Mouse (Mus musculus): Measurements from ENCODE around the gene Ireb2. TPM values are rescaled to one million over a fixed set of nuclear protein-coding genes. Genes with fewer than 3 reads are reported as not detected.

Ireb2 gene
- polyA plus RNA-seq, 1 experiment from 2014 or later = 8.9 TPM

DNA sequence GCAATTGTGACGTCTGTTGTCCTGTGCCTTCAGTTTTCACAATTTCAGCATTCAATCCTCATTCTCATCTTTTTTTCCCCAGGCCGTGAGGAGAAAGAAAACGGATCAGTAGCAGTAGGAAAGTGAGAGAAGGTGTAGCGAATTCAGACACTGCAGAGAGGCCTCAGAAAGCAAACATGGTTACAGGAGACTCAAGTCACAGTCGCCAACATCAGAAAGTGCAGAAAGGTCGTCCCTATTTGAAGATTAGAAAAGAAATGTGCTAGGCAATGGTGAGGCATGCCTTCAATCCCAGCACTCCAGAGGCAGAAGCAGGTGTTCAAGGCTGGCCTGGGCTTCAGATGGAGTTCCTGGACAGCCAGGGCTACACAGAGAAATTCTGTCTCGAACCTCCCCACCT lies 52.0 kb downstream of the Ireb2 start:
- H3K4me3 ChIP-seq (replicated peaks) = no peak overlapping the region
- no peak overlapping the region for H3K4me2 ChIP-seq
- no peak for ATAC-seq (ENCODE audit: low read depth)
- no peaks in the 10 kb centered on the region for H3K9me3 ChIP-seq (replicated peaks)
- H3K27me3 ChIP-seq = no peaks in the 10 kb centered on the region
- 55% methylated on average over 7 of the region's 7 CpGs for WGBS (ENCODE audit: insufficient replicate concordance)
- DNase-seq = no peak
- H3K9ac ChIP-seq = no peak overlapping the region
- H3K27ac ChIP-seq = no peak overlapping the region
- H3K36me3 ChIP-seq = peaks cover 7% of the 10 kb centered on the region
- peaks cover 12% of the 10 kb centered on the region for H3K4me1 ChIP-seq (replicated peaks)

DNA sequence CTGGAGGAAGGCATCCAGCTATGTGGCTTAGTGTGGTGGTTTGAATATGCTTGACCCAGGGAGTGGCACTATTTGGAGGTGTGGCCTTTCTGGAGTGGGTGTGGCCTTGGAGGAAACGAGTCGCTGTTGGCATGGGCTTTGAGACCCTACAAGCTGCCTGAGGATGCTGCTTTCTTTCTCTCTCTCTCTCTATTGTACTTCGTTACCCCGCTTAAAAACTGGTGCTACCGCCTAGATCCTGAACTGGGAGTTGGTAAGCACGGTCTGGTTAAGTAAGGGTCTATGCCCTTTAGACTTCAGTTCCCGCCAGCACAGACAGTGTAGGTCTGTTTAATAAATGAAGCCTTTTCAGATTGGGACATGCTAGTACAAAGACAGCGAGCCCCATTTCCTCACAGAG lies 52.8 kb downstream of the Ireb2 start:
- Histone ChIP-seq H3K27me3 (no peaks in the 10 kb centered on the region), H3K9ac (no peak overlapping the region), H3K27ac (no peak overlapping the region), H3K4me3 (replicated peaks) (no peak overlapping the region), H3K4me2 (peak overlapping the region; percentile 72; the same call in 1 of the 2 replicates), H3K36me3 (peaks cover 7% of the 10 kb centered on the region), H3K9me3 (replicated peaks) (no peaks in the 10 kb centered on the region), H3K4me1 (replicated peaks) (peaks cover 12% of the 10 kb centered on the region)
- 69% methylated on average over 8 of the region's 8 CpGs for WGBS (ENCODE audit: insufficient replicate concordance)
- ATAC-seq (ENCODE audit: low read depth) = peak; percentile 9
- no peak for DNase-seq

DNA sequence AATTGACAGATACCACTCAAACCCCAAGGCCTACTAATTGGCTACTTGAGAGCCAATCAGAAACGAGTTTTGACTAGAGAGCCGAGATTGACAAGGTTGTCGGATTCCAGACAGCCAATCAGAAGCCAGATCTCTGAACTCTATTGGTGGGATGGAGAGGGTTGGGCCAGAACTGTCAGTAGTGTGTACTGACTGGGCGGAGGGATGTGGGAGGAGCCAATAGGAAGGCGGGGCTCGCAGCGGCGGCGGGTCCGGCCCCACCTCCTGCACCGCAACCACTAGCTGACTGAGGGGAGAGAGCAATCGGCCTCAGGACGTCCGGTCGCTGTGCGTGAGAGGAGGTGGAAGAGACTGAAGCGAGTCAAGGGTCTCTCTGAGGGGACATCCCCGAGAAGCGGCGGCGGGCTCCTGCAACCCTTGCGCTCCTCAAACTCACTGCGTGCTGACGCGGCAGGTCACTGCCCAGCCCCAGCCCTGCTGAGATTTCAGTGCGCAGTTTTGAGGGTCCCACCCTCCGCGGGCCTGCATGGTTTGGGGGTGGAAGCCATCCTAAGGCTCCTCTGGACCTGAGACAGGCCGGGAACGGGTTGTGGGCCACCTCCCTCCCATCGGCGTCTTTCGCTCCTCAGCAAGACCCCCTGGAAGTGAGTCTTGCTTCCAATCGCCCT lies 53.6 kb downstream of the Ireb2 start, which contains the start of gene Hykk:
TSS of gene Hykk (plus strand) at position 274 of the 668 bp plus-strand sequence.
- peak; percentile 89 for ATAC-seq (ENCODE audit: low read depth)

DNA sequence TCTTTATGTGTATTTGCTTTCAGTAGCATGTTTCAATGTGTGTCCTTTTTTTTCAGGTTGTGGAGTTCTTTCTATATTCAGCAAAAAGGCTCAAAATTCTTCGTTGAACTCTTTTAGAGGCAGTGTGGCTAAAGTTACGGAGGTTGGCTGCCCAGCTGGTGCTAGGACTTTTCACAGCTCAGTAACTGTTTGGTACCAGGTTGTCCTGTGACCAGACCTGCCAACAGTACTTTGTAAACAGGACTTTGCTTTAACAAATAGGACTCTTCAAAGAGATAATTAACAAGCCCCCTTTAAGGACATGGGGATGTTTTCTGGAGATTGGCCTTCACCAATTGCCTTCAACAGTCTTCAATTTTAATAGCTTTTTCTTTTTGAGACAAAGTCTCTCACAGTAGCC lies 54.6 kb downstream of the Ireb2 start:
- H3K4me2 ChIP-seq = peak overlapping the region; percentile 72; the same call in 1 of the 2 replicates
- H3K4me3 ChIP-seq (replicated peaks) = no peak overlapping the region
- no peak for ATAC-seq (ENCODE audit: low read depth)
- no peaks in the 10 kb centered on the region for H3K9me3 ChIP-seq (replicated peaks)
- H3K27me3 ChIP-seq = no peaks in the 10 kb centered on the region
- whole genome bisulfite sequencing (ENCODE audit: insufficient replicate concordance) = 55% methylated on average over 2 of the region's 2 CpGs
- H3K9ac ChIP-seq = no peak overlapping the region
- DNase-seq = no peak
- no peak overlapping the region for H3K27ac ChIP-seq
- peaks cover 12% of the 10 kb centered on the region for H3K4me1 ChIP-seq (replicated peaks)
- H3K36me3 ChIP-seq = peaks cover 8% of the 10 kb centered on the region; the same call in 1 of the 2 replicates

More for the DNA sequence above, 53.6 kb downstream of the Ireb2 start, which contains the start of gene Hykk:
- Histone ChIP-seq H3K36me3 (peaks cover 1% of the 10 kb centered on the region; the same call in 1 of the 2 replicates), H3K4me3 (replicated peaks) (peak within 1 kb of the TSS; percentile 57), H3K27ac (no peak within 1 kb of the TSS), H3K9ac (peak within 1 kb of the TSS; percentile 57; the same call in 1 of the 2 replicates), H3K4me1 (replicated peaks) (peaks cover 12% of the 10 kb centered on the region), H3K9me3 (replicated peaks) (no peaks in the 10 kb centered on the region), H3K27me3 (no peaks in the 10 kb centered on the region), H3K4me2 (peak within 1 kb of the TSS; percentile 72)
- DNase-seq = peak; percentile 58
- WGBS (ENCODE audit: insufficient replicate concordance) = 2% methylated on average over 34 of the region's 34 CpGs

DNA sequence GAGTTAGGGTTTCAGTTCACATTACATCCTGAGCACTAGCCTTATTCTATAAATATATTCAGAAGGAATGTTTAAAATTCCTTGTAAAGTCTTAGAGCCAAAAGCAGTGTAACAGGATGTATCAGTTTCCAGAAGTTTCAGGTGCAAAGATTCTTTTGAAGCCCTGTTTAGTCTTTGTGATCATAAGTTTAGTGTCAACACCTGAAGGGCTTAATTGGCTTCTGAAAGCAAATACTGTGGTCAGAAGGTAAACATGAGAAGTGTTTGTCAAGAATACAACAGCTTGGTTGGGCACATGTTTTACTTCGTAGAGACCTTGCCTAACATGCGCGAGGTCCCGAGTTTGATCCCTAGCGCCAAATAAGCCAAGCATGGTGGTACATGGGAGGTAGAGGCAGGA lies 55.2 kb downstream of the Ireb2 start:
- Histone ChIP-seq H3K27me3 (no peaks in the 10 kb centered on the region), H3K4me3 (replicated peaks) (no peak overlapping the region), H3K9ac (no peak overlapping the region), H3K36me3 (peaks cover 8% of the 10 kb centered on the region; the same call in 1 of the 2 replicates), H3K4me1 (replicated peaks) (peaks cover 12% of the 10 kb centered on the region), H3K4me2 (no peak overlapping the region), H3K27ac (no peak overlapping the region), H3K9me3 (replicated peaks) (no peaks in the 10 kb centered on the region)
- WGBS (ENCODE audit: insufficient replicate concordance) = 87% methylated on average over 5 of the region's 5 CpGs
- no peak for ATAC-seq (ENCODE audit: low read depth)
- DNase-seq = no peak

DNA sequence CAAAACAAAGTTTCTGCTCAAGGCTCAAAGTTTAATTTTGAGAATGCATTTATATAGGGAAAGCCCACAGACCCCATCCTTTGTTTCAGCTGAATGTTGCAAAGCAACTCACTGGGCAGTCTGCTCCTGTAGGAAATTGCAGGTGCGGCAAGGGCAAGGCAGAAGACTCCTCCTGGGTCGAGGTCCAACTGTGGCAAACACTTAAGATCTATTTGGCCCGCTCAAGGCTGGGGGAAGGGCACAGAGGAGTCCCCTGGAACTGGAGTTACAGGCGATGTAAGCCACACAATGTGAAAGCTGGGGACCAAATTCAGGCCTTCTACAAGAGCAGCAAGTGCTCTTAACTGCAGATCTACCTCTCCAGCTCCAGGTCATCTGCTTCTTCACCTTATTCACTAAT lies 56.4 kb downstream of the Ireb2 start:
- Histone ChIP-seq H3K4me2 (no peak overlapping the region), H3K27ac (no peak overlapping the region), H3K4me1 (replicated peaks) (peaks cover 12% of the 10 kb centered on the region), H3K9ac (no peak overlapping the region), H3K9me3 (replicated peaks) (no peaks in the 10 kb centered on the region), H3K4me3 (replicated peaks) (no peak overlapping the region), H3K27me3 (no peaks in the 10 kb centered on the region), H3K36me3 (peaks cover 8% of the 10 kb centered on the region; the same call in 1 of the 2 replicates)
- no peak for ATAC-seq (ENCODE audit: low read depth)
- WGBS (ENCODE audit: insufficient replicate concordance) = 50% methylated on average over 4 of the region's 4 CpGs
- DNase-seq = no peak

DNA sequence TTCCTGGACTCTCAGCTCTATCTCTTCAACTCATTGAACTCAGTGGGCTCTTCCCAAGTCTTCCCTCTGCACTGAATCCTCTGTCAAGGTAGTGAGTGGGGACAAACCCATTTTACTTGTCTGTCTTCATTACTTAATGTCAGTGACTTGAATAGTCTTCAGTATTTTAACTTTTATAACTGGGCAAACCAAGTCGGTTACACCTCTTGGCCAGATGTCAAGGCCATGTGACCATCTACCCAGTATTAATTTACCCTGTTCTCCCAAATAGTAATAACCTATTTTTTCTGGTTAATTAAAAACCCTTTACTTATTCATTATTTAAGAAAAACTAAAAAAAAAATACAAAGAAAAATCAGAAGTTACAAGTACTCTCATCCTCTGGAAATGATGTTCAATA lies 67.2 kb downstream of the Ireb2 start:
- Histone ChIP-seq H3K27ac (no peak overlapping the region), H3K4me3 (replicated peaks) (no peak overlapping the region), H3K36me3 (no peaks in the 10 kb centered on the region), H3K4me1 (replicated peaks) (no peaks in the 10 kb centered on the region), H3K9ac (no peak overlapping the region), H3K27me3 (no peaks in the 10 kb centered on the region), H3K4me2 (no peak overlapping the region), H3K9me3 (replicated peaks) (no peaks in the 10 kb centered on the region)
- 54% methylated on average over 1 of the region's 1 CpGs for WGBS (ENCODE audit: insufficient replicate concordance)
- DNase-seq = no peak
- no peak for ATAC-seq (ENCODE audit: low read depth)

DNA sequence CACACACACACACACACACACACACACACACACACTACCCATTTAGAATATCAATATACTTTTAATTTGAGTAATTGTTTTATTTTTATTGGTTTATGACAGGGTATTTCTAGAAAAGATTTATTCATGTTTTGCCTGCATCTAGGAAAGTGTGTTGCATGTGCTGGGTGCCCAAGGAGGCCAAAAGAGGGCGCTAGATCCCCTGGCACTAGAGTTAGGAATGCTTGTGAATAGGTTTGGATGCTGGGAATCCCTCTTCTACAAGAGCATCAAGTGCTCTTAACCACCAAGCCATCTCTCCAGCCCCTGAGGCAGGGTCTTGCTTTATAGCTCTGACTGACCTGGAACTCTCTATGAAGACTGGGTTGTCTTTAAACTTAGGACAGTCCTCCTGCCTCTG lies 68.2 kb downstream of the Ireb2 start:
- Histone ChIP-seq H3K4me2 (no peak overlapping the region), H3K9ac (no peak overlapping the region), H3K27ac (no peak overlapping the region), H3K4me1 (replicated peaks) (no peaks in the 10 kb centered on the region), H3K9me3 (replicated peaks) (no peaks in the 10 kb centered on the region), H3K4me3 (replicated peaks) (no peak overlapping the region), H3K27me3 (no peaks in the 10 kb centered on the region), H3K36me3 (no peaks in the 10 kb centered on the region)
- WGBS (ENCODE audit: insufficient replicate concordance) = 13% methylated on average over 1 of the region's 1 CpGs
- DNase-seq (no peak), ATAC-seq (ENCODE audit: low read depth) (no peak)

DNA sequence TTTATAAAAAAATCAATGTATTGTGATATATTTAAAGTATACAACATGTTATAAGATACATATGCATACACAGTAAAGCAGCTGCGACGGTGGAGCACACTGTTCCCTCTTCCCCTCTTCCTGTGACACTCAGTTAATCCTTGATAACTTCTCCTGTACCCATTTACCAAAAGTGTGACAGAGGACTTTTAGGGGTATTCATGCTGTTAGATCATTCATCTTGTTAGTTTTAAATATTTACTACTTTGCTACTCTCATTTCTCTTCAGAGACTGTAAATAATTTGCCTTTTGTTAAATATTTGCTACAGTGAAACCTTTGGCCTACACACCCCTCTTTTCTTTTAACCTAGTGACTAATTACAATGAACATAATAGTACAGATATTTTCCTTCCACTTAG lies 68.8 kb downstream of the Ireb2 start:
- Histone ChIP-seq H3K4me1 (replicated peaks) (no peaks in the 10 kb centered on the region), H3K27me3 (no peaks in the 10 kb centered on the region), H3K4me3 (replicated peaks) (no peak overlapping the region), H3K27ac (no peak overlapping the region), H3K36me3 (no peaks in the 10 kb centered on the region), H3K9ac (no peak overlapping the region), H3K4me2 (no peak overlapping the region), H3K9me3 (replicated peaks) (no peaks in the 10 kb centered on the region)
- no peak for ATAC-seq (ENCODE audit: low read depth)
- 58% methylated on average over 2 of the region's 2 CpGs for whole genome bisulfite sequencing (ENCODE audit: insufficient replicate concordance)
- DNase-seq = no peak

DNA sequence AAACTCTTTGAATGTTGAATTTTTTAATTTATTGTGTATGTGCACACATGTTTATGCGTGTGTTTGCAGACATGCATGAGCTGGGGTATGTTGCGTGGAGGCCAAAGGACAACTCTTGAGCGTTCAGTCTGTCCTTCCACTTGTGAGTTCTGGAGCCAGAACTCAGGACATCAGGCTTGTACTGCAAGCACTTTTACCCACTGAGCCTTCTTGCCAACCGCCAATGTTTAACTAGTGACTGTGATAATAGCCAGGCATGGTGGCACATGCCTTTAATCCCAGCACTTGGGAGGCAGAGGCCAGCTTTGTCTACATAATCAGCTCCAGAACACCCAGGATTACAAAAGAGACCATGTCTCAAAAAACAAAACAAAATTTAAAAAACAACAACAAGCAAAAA lies 78.5 kb downstream of the Ireb2 start:
- Histone ChIP-seq H3K36me3 (no peaks in the 10 kb centered on the region), H3K9me3 (replicated peaks) (no peaks in the 10 kb centered on the region), H3K27me3 (no peaks in the 10 kb centered on the region), H3K27ac (no peak overlapping the region), H3K4me3 (replicated peaks) (no peak overlapping the region), H3K9ac (no peak overlapping the region), H3K4me2 (no peak overlapping the region), H3K4me1 (replicated peaks) (no peaks in the 10 kb centered on the region)
- DNase-seq = no peak
- no peak for ATAC-seq (ENCODE audit: low read depth)
- whole genome bisulfite sequencing (ENCODE audit: insufficient replicate concordance) = 79% methylated on average over 4 of the region's 4 CpGs

DNA sequence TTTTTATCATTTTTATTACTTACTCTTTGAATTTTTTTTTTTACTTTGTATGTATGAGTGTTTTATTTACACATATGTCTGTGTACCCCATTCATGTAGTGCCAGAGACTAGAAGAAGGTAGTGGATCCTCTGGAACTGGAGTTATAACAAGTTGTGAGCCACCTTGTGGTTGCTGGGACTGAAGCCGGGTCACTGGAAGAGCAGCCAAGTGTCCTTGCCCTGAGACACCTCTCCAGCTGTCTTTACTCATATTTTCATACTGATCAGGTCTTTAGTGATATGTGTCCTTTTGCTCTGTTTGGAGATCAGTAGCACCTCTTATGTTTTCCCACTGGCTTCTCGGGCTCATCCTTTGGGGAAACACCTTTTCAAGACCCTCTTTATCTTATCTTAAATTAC lies 80.9 kb downstream of the Ireb2 start:
- Histone ChIP-seq H3K36me3 (no peaks in the 10 kb centered on the region), H3K9me3 (replicated peaks) (no peaks in the 10 kb centered on the region), H3K27me3 (no peaks in the 10 kb centered on the region), H3K4me2 (no peak overlapping the region), H3K4me3 (replicated peaks) (no peak overlapping the region), H3K4me1 (replicated peaks) (no peaks in the 10 kb centered on the region), H3K9ac (no peak overlapping the region), H3K27ac (no peak overlapping the region)
- no peak for DNase-seq
- ATAC-seq (ENCODE audit: low read depth) = no peak
- WGBS (ENCODE audit: insufficient replicate concordance) = 53% methylated on average over 2 of the region's 2 CpGs

DNA sequence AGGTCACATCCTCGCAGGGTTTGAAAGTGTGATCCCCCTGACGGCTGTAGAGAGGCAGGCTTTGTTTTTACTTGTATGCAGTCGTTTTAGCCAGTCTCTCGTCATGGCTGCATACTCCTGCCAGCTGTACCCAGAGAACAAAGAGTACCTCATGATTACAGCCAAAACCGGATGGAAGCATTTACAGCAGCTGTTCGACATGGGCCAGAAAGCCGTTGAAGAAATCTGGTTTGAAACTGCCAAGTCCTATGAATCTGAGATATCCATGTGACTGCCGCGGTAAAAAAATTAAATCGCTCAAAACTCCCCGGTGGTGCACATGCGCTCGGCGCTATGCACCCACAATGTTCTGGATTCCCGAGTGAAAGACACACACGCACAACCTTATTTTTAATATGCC lies 82.7 kb downstream of the Ireb2 start:
- ATAC-seq (ENCODE audit: low read depth) = no peak
- peaks cover 7% of the 10 kb centered on the region for H3K4me1 ChIP-seq (replicated peaks)
- no peak overlapping the region for H3K4me2 ChIP-seq
- H3K9me3 ChIP-seq (replicated peaks) = no peaks in the 10 kb centered on the region
- no peaks in the 10 kb centered on the region for H3K27me3 ChIP-seq
- no peak overlapping the region for H3K9ac ChIP-seq
- 73% methylated on average over 16 of the region's 16 CpGs for WGBS (ENCODE audit: insufficient replicate concordance)
- H3K4me3 ChIP-seq (replicated peaks) = no peak overlapping the region
- H3K36me3 ChIP-seq = no peaks in the 10 kb centered on the region
- H3K27ac ChIP-seq = no peak overlapping the region
- no peak for DNase-seq
